Mouse (Mus musculus) heart, postnatal 10 days (tissue): ENCODE measurements around the gene Cap2. TPM values are rescaled to one million over a fixed set of nuclear protein-coding genes. Genes with fewer than 3 reads are reported as not detected.

ENCODE experiments used
- DNase-seq, 2 experiments: peaks; one replicate each; pipeline ENCODE4 v3.0.0; 2021
- intact Hi-C: fragments of 180-260 bp; cut with DNase I; formaldehyde crosslinking; loops from one replicate; pipeline ENCODE4 v1.15.1; 2025
- total RNA-seq, 2 experiments: library from RNA; stranded (reverse); gene quantifications; 2 replicates each; pipeline ENCODE4 v1.2.3; 2021

The Cap2 gene
- total RNA-seq, 2 experiments from 2014 or later, result 127 to 146 TPM

DNA sequence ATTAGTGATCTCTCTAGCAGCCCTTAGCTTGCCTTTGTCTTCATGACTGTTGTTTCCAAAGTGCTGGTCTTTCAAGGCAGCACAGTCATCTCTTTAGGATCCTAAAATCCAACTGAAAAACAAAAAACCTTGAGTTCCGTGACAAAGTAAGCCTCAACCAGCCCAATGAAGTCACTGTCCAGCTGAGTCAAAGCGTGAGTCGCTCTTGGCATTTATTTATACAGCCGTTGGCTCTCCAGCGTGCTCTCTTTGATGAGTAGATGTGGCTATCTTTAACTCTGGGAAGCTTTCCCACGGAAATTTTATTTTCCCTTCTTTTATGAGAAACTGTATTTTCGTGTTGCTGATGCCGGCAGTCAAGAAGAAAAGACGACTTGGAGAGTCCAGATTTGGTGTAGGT, 125.0 kb downstream of the Cap2 start:
- DNase-seq, result no peak
- intact Hi-C loops, result no loop called here

DNA sequence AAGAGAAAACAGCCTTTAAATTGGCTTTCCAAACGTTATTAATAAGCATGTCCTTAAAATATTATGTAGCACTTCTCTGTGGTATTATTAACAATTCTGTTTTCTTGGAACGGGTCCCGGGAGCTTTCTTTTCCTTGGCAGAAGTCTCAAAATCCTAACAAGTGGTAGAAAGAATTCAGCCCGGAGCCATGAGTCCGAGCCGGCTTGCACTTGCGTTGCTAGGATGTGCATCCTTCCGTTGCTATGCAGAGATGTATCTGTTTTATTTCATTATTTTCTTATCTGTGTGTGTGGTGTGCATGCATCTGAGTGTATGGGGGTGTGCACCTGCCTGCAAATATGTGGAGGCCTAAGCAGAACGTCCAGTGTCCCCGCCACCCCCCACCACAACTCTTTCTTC, 126.2 kb downstream of the Cap2 start:
- intact Hi-C loops, result no loop called here
- peak; percentile 49 to 61 for DNase-seq

DNA sequence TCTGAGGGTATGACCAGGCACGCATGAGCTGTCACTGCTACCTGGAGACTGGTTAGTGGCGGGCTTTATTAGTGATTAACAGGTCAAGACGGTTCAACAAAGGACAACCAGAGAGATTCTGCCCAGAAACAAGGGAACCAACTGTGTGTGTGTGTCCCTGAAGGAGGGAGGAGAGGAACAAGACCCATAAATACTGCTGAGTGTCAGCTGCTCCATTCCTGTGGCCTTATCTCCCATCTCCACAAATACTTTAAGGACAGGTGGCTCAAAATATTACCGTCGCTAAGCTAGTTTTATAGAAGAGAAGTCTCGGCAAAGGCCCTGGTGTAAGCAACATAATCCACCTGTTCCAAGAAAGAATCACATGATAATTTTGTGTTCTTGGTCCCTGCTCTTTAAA, 127.7 kb downstream of the Cap2 start:
- intact Hi-C loops, result no loop called here
- DNase-seq, result no peak

DNA sequence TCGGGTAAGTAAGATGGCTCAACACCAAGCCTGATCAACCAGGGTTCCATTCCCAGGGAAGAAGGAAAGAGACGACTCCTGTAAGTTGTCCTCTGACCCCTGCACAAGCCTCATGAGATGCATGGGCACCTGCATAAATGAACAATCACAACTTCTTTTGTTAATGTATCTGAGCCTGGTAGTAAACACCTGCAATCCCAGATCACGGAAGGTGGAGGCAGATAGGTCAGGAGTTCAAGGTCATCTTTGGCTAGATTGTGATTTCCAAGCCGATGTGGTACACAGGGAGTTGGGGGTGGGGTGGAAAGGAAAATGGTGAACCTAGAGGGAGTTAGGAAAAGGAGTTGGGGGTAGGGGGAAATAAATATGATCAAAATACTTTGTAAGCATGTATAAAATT, 131.1 kb downstream of the Cap2 start:
- intact Hi-C loops, result no loop called here
- no peak for DNase-seq

DNA sequence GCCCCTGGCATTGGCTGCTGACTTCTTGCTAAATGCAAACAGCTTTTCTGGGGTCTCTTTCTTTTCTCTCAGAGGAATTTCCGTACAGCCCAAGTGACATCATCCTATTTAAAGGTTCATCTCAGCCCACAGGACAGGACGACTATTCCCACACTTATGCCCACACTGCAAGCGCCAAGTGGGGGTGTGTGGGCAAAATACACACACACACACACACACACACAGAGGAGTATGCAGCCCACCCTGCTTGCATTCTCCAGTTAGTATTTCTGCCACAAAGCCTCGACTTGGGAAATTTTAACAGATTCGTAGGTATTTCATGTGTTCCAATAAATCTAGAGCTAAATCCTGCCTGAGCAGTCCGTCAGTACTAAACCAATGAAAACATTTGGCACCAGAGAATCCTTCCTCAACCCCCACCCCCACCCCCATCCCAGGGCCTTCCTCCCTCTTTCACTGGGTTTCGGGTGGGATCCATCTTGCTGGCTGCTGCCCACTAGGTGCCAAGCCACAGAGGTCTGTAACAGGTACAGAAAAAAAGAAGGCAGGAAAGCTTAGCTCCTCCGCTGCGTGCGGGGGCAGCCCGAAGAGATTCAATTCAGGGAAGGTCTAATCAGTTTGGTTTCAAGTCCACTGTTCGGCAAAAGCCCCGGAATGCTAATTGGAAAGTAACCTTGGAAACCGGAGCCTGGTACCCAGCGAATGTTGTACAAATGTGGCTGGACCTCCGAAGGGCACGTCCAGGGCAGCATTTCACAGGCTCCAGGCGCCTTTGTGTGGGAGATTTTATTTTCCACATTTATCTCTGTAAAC, 131.9 kb downstream of the Cap2 start:
- no peak for DNase-seq
- intact Hi-C loops, result no loop called here

DNA sequence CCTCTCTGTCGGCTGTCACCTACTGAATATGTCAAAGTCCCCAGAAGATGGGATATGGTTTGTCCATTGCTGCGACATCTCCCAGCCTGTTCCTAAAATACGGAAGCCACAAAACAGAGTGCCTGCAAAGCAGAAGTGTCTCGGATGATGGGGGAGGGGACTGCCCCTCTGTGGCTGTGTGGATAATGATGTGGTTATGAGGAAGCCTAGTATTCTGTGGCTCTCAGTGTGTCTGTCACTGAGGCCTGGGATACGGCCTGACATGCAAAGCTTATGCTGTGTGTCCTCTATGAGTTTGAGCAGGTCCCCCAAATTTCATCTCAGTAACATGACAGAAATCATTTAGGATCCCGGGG, 132.5 kb downstream of the Cap2 start:
- intact Hi-C loops, result no loop called here

DNA sequence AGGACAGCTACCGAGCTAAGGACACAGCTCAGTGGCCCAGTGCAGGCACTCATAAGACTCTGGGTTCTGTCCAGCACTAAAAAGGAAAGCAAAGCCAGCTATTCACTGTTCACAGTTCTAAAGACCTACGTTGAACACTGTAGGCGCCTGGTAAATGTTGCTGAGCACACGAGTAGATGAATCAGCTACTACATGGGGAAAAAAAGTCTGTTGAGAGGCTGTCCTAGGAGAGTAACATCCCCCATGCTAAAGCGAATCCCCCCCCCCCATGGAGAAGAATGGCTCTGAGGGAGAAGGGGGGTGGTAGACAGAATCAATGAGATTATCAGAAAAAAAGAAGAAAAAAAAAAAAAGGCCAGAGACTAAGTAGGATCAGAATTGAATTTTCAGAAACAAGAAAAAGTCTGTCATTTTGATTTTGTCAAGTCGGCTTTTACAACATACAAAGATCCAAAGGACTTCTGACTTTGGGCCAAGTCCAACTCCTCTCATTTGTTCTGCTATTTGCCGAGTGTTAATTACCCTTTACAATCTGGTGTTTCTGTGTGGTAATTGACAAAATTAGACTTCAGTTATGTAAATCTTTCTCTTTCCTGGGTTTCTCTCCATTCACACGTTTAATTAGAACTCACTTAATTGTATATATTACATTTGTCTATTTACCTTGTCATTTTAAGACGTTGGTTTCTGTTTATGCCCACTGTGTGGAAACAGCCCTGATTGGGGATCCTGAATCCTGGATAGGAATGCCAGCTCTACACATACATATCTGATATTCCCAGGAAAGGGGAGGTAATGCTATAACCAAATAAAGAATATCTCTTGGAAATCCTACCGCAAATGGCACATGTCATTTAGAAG, 139.2 kb downstream of the Cap2 start:
- DNase-seq, result no peak
- intact Hi-C loops, result no loop called here

More for the DNA sequence above, 132.5 kb downstream of the Cap2 start:
- no peak for DNase-seq

DNA sequence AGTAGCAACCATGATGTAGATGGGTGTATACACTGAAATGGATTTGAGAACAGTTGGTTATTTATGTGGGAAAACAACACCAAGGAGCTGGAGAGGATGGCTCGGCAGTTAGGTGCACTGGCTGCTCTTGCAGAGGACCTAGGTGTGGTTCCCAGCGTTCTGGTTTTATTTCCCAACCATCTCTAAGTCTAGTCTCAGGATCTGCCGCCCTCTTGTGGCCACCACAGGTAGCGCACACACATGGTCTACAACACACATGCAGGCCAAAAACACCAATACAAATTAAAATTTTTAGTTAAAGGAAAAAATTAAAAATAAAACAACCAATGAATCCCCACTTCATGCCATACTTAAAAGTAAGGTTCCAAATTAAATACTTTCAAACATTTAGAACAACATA, 140.7 kb downstream of the Cap2 start:
- intact Hi-C loops, result no loop called here
- DNase-seq, result peak in 1 of 2 experiments; percentile 13

DNA sequence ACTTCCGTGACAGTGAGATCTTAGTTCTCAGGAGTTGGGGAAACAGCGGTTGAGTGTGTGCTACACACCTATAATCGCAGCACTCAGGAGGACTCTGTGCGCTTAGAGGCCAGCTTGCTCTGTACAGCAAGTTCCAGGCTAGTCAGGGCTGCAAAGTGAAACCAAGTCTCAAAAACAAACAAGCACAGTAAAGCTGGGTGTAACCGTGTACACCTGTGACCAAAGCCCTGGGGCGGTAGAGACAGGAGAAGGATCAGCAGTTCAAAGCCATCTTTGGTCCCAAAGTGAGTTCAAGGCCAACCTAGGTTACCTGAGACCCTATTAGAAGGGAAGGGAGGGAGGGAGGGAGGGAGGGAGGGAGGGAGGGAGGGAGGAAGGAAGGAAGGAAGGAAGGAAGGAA, 142.5 kb downstream of the Cap2 start:
- intact Hi-C loops, result no loop called here
- no peak for DNase-seq

DNA sequence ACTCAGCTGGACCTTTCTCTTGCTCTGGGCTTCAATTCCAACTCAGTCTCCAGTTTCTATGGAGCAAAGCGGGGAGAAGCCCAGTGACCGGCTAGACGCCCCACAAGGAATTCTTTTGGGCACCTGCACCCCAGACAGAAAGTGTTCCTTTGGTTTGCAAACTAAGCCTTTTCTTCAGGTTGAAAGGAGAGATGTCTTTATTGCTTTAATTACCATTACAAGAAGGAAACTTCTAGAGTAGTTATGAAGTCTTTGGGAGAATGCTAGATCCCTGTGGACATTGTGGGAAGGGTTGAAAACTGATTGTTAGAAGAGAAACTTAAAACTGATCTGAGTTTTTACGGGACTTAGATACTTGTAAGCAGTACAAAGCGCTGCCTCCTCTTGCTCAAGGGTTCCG, 143.8 kb downstream of the Cap2 start:
- DNase-seq, result no peak
- intact Hi-C loops, result no loop called here

DNA sequence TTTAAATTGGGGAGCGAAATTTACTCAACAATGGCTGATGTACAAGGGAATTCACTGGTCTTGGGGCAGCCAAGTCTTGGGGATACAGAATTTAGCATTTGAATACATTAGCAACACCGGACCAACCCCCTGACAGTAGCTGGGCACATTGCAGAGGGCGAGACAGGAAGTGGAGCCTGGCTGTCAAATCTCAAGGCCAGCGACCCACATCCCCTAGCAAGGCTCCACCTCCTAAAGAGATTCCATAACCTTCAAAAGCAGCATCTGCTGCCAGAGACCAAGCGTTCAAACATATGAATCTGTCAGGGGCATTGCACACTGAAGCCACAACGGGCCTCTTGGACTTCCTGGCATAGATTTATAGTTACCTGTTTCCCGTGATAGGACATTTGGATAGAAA, 150.2 kb downstream of the Cap2 start:
- DNase-seq, result no peak
- intact Hi-C loops, result no loop called here

DNA sequence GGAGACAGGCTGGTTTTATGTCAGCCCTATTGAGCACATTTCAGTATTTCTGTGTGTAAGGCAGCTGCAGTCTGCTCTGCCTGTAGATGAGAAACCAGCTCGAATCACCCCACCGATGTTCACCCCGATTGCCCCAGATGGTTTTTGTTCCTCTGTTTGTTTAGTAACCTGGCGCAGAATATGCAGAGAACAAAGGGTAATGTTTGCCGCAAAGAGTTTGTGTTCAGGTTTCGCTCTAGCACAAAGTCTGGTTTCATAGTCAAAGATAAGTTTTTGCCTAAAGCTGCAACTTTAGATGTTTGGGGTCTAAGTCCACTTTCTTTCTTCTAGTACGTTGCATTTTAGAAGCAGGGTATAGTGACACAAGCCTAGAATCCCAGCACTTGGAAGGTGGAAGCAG, 151.0 kb downstream of the Cap2 start:
- DNase-seq, result no peak
- intact Hi-C loops, result no loop called here

DNA sequence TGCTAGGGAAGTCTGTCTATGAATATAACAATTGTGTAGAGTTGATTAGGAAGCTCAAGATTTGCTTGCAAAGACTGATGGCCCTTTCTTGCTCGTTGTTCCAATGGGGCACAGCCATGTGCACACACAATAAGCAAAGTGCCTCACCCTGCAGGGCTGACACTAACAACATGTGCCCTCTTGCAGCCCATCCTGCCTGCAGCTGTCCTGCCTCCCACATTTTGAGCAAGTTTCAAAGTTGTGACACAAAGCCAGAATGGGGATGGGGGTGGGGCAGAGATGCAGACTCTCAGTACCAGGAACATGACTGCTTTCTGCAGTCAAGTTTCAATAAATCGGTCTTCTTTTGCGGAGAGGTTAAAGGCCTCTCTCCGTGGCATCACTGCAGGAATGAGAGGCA, 152.0 kb downstream of the Cap2 start:
- intact Hi-C loops, result no loop called here

DNA sequence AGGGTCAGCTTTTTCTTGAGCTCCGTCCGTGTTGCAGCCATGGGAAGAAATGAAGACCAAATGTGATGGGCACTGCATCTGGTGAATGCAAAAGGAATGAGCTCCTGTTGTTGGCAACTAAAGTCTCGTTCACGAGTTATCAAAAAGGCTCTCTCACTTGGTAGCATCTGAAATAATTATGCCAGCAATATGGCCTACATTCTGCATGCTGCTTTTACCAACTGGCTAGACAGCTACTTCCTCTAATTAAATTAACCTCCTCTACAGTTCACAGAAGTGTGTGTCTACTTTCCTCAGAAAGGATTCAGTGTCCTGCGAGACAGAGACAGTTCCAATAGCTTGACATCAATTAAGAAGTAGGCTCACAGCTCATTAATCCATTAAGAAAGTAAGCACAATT, 152.9 kb downstream of the Cap2 start:
- DNase-seq, result no peak
- intact Hi-C loops, result no loop called here

More for the DNA sequence above, 152.0 kb downstream of the Cap2 start:
- DNase-seq, result no peak

DNA sequence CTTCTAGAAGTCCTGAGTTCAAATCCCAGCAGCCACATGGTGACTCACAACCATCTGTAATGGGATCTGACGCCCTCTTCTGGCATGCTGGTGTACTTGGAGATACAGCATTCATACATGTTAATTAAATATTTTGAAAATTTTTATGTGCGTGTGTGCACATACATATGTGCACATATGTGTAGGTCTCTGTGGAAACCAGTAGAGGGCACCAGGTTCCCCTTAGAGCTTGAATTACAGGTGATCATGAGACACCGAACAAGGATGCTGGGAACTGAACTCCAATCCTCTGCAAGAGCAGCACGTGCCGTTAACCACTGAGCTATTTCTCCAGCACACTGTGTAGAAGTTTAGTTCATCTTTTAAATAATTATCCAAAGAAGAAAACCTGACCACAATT, 157.6 kb downstream of the Cap2 start:
- intact Hi-C loops, result no loop called here
- no peak for DNase-seq

DNA sequence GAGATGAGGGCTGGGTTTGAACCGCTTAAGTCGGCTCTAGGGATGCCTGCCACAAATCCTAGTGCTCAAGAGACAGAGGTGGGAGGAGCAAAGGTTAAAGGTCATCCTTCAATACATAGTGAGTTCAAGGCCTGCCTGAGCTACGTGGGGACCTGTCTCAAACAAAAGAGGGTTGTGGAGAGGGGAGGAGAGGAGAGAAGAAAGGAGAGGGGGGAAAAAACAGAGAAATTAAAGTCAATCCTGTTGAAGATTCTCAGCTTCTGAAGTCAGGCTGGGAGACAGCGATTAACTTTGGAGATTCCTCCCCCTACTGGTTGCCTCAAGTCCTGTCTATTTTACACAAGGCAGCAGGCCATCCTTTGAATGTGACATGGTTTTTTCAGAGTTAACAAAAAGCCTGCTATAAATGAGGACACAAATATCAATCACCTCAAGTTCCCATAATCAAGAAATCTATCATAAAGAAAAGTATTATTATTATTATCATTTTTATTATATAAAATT, 161.9 kb downstream of the Cap2 start:
- intact Hi-C loops, result loop anchor here (1.0 to 5.0 kb wide), 2 partner anchors 306 to 352 kb away; no protein-coding TSS in a partner anchor
- peak; percentile 37 to 47 for DNase-seq

DNA sequence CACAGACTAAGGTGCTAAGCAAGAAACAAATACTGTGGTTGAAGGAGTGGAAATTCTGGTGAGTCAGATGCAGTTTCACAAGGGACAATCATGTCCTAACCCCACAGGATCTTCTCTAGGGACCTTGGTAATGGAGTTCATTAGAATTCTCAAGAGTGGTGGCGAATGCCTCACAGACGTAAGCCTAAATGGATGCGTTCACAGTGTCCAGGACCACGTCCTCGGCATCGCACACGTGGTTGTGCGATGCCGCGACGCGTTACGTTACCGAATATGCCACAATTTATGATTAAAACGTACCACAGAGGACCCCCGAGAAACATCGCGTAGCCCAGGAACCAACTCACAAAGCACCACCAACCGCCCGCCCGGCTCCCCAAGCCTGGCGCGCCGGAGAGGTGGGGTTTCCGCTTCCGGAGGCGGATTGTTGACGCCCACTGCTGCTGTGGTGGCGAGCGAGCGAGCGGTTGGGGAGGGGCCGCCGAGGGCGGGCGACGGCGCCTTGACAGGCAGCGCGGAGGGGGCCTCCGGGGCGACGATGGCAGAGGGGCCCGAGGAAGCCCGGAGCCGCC, 167.5 kb downstream of the Cap2 start, which contains the start of gene Fam8a1:
Fam8a1 (plus strand) TSS at position 475 of the 572 bp plus-strand sequence.
- peak; percentile 94 to 97 for DNase-seq
- intact Hi-C loops, result loop anchor here (5.0 kb wide), 1 partner anchor 252 kb away; the partner anchor contains the start of gene Rbm24

DNA sequence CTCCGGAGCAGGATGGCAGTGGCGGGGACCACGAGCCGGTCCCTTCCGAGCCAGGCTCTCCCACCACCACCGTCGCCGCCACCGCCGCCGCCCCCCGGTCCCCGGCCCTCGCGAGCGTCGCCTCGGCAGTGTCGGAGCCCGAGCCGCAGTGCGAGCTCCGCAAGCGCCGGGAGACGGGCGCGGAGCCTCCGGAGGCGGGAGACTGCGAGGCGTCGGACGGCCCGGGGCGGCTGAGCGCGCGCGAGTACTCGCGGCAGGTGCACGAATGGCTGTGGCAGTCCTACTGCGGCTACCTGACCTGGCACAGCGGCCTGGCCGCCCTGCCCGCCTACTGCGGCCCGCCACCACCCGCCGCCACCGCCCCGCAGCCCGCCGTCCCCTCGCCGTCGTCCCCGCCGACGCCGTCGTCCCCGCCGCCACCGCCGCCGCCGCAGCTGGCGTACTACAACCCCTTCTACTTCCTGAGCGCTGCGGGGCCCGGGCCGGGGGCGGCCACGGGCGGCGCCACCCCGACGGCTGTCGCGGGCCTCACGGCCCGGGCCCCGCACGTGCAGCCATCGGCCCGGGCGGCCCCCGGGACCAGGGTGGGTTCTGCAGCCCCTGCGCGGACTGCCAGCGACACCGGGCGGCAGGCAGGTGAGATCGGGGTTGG, 168.1 kb downstream of the Cap2 start:
- DNase-seq, result peak in 1 of 2 experiments; percentile 27
- intact Hi-C loops, result loop anchor here (5.0 kb wide), 1 partner anchor 252 kb away; the partner anchor contains the start of gene Rbm24

DNA sequence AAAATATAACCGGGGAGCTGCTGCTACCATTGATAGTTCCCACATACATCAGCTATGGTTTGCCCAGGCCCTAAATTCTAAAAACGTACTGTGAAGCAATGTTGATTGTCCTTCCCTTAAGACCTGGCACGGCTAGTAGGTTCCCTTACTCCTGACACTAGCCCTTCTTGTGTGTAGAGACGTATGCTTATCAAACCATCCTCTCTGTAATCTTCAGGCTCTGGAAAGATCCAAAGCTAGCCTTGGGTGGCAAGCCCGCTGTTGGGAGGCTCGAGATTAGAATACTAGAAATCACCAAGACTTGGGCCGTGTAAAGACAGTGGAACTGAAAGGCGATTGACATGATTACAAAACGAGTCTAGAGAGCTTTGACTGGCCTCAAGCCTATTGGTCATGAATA, 168.9 kb downstream of the Cap2 start:
- intact Hi-C loops, result no loop called here
- DNase-seq, result no peak

DNA sequence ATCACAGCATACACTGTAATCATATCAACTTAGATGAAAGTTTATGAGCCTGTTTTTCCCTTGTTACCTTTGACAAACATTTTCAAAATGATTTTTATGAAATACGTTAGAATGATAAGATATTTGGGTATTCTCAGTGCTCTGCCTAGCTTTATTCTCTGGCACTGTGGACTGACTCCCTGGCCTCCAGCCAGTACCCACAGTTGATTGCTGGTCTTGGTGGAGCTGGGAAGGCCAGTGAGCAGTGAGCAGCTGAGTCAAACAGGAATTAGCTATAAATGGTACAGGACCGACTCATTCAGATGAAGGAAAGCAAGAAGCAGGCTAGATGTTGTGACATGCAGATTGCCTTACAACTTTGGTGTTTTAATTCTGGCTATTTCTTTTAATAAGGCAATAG, 173.0 kb downstream of the Cap2 start:
- DNase-seq, result peak; percentile 30 to 41
- intact Hi-C loops, result no loop called here

DNA sequence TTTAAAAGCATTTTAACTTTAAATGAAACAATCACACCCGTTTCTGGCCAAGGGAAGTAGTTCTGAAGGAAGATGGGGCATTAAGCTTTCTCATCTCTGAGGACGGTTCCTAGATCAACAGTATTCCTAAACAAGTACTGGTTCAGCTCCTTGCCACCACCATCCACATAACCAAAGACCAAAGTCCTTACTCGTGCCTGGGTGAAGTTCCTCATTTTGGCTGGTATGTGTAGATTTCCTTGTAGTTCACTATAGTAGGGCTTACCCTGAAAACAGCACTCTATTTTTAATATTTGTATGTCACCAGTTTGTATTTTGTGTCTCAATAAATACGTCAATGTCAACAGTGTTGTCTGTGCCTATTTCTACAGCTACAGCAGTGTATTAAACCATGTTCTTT, 176.1 kb downstream of the Cap2 start:
- intact Hi-C loops, result no loop called here
- DNase-seq, result no peak
